In genomic region chr2:64965227-64965864, GRCm38 (mm10) we compare ENCODE assay signal across 8 mouse cellular contexts. TPM values are rescaled to one million over a fixed set of nuclear protein-coding genes. Genes with fewer than 3 reads are reported as not detected.
A peak's percentile ranks its signal among the peaks of the same experiment; 100 is the strongest.
DNase-seq lines count a peak whose midpoint lies in the region; ATAC-seq and TF ChIP-seq lines count a peak whose summit lies in the region.

No protein-coding gene starts in this region.

- WGBS in heart, embryonic 10.5 days: 27% methylated on average over 5 of the region's 5 CpGs
- WGBS in hindbrain, embryonic 16.5 days: 23% methylated on average over 5 of the region's 5 CpGs
- 36% methylated on average over 5 of the region's 5 CpGs for WGBS in neural tube, embryonic 15.5 days

- in situ Hi-C loops in ES-E14 (cut with MboI; ENCODE audit: low sequenced_read_pairs in 2 of 2, unreplicated experiment in 2 of 2): no loop called here

- peak; percentile 88 for ATAC-seq in hindbrain, embryonic 16.5 days
- peak; percentile 92 for ATAC-seq in neural tube, embryonic 15.5 days (ENCODE audit: low FRiP score)

- H3K4me1 ChIP-seq in heart, embryonic 10.5 days: peaks cover 15% of the 10 kb centered on the region
- H3K4me1 ChIP-seq in ES-E14 (ENCODE audit: control insufficient read depth in 2 of 2, insufficient read depth in 2 of 2, low read length in 2 of 2, poor library complexity in 1 of 2): no peaks in the 10 kb centered on the region
- 0 out of 2 replicates have a peak, but pooled peaks cover 2% of the 10 kb centered on the region for H3K4me1 ChIP-seq in hindbrain, embryonic 16.5 days (ENCODE audit: control insufficient read depth, insufficient read depth, low read depth, low read length)
- no peaks in the 10 kb centered on the region for H3K4me1 ChIP-seq in neural tube, embryonic 15.5 days

- no peak overlapping the region for H3K4me3 ChIP-seq in heart, embryonic 10.5 days
- no peak overlapping the region for H3K4me3 ChIP-seq in ES-E14 (ENCODE audit: insufficient read depth in 1 of 2, low read depth in 1 of 2, low read length in 2 of 2, poor library complexity in 1 of 2, severe bottlenecking in 1 of 2)
- no peak overlapping the region; the same call in 1 of the 2 replicates for H3K4me3 ChIP-seq in hindbrain, embryonic 16.5 days (ENCODE audit: low read length)
- no peak overlapping the region for H3K4me3 ChIP-seq in neural tube, embryonic 15.5 days (replicated peaks)

- peak; percentile 28 for DNase-seq in heart, adult 8-10 months (ENCODE audit: low spot score)
- DNase-seq in heart, embryonic 10.5 days (ENCODE audit: low spot score): no peak
- DNase-seq in ES-E14 (ENCODE audit: low read depth, low spot score): peak; percentile 34
- DNase-seq in embryo, embryonic 10.5 days (ENCODE audit: low spot score): peak; percentile 80
- peak; percentile 26 for DNase-seq in left cerebral cortex, postnatal 4 days
- DNase-seq in urinary bladder, postnatal 36 days (ENCODE audit: low spot score in 2 of 2): no peak

- H3K27ac ChIP-seq in heart, embryonic 10.5 days: no peak overlapping the region
- H3K27ac ChIP-seq in ES-E14 (ENCODE audit: insufficient read depth, low read depth, low read length, poor library complexity, severe bottlenecking): no peak overlapping the region
- H3K27ac ChIP-seq in hindbrain, embryonic 16.5 days (ENCODE audit: low read depth, low read length): no peak overlapping the region
- no peak overlapping the region for H3K27ac ChIP-seq in neural tube, embryonic 15.5 days (replicated peaks)

- H3K36me3 ChIP-seq in heart, embryonic 10.5 days: no peaks in the 10 kb centered on the region
- no peaks in the 10 kb centered on the region for H3K36me3 ChIP-seq in ES-E14 (ENCODE audit: control insufficient read depth, insufficient read depth, low read length, poor library complexity, severe bottlenecking)
- H3K36me3 ChIP-seq in hindbrain, embryonic 16.5 days (ENCODE audit: control insufficient read depth, insufficient read depth, low read length): no peaks in the 10 kb centered on the region
- no peaks in the 10 kb centered on the region for H3K36me3 ChIP-seq in neural tube, embryonic 15.5 days

- intact Hi-C loops in left cerebral cortex, postnatal 4 days (cut with DNase I): loop anchor here (5.0 kb wide), 1 partner anchor 157 kb away; no protein-coding TSS in a partner anchor

- H3K9ac ChIP-seq in ES-E14 (ENCODE audit: insufficient read depth, low read depth, low read length, poor library complexity, severe bottlenecking): no peak overlapping the region
- H3K9ac ChIP-seq in hindbrain, embryonic 16.5 days (ENCODE audit: low read depth, low read length): peak overlapping the region; percentile 23; the same call in 1 of the 2 replicates
- H3K9ac ChIP-seq in neural tube, embryonic 15.5 days (replicated peaks): no peak overlapping the region

- H3K9me3 ChIP-seq in heart, embryonic 10.5 days: no peaks in the 10 kb centered on the region
- no peaks in the 10 kb centered on the region for H3K9me3 ChIP-seq in ES-E14 (ENCODE audit: control insufficient read depth, insufficient read depth, low read depth, low read length)
- no peaks in the 10 kb centered on the region for H3K9me3 ChIP-seq in hindbrain, embryonic 16.5 days (ENCODE audit: control insufficient read depth, low read length)
- H3K9me3 ChIP-seq in neural tube, embryonic 15.5 days (replicated peaks): no peaks in the 10 kb centered on the region

- H3K4me2 ChIP-seq in hindbrain, embryonic 16.5 days (ENCODE audit: low read length): peak overlapping the region; percentile 44
- peak overlapping the region; percentile 19; the same call in 1 of the 2 replicates for H3K4me2 ChIP-seq in neural tube, embryonic 15.5 days

- no peaks in the 10 kb centered on the region for H3K27me3 ChIP-seq in heart, embryonic 10.5 days (ENCODE audit: insufficient read depth, poor library complexity, severe bottlenecking)
- H3K27me3 ChIP-seq in hindbrain, embryonic 16.5 days (replicated peaks; ENCODE audit: control insufficient read depth, insufficient read depth, low read length): no peaks in the 10 kb centered on the region
- H3K27me3 ChIP-seq in neural tube, embryonic 15.5 days (replicated peaks): no peaks in the 10 kb centered on the region

TF ChIP-seq in ES-E14, 5 proteins besides CTCF, POLR2A, EP300 and RAD21:
- TF ChIP-seq HCFC1 (IDR thresholded peaks at IDR 0.05; ENCODE audit: borderline replicate concordance, insufficient read depth, low read length): no peak
- TF ChIP-seq ZC3H11A (IDR thresholded peaks at IDR 0.05; ENCODE audit: borderline replicate concordance, low read depth, low read length): peak; percentile 67

RNA-seq across cellular contexts. Expression of gene Grb14, which starts 59.4 kb away (rescaled TPM):
- total RNA-seq in heart, adult 8-10 months (2022): 100 to 1,000 TPM; 199 to 254 (median 223) TPM
- 49.8 and 63.3 TPM in 2 replicates for polyA plus RNA-seq in heart, embryonic 10.5 days (2016; fragmentation: Nextera tagmentation; extraction: Ambion mirVana)
- 1.1 and 2.4 TPM in 2 replicates for total RNA-seq in ES-E14 (2012; rRNA removed)
- 27.9 and 29.7 TPM in 2 replicates for polyA plus RNA-seq in hindbrain, embryonic 16.5 days (2015; fragmentation: Nextera tagmentation; extraction: Ambion mirVana)
- 10 to 100 TPM; 47.1 to 47.6 TPM for total RNA-seq in left cerebral cortex, postnatal 4 days (2021)
- 23.2 and 24.8 TPM in 2 replicates for polyA plus RNA-seq in neural tube, embryonic 15.5 days (2015; fragmentation: Nextera tagmentation; extraction: Ambion mirVana)

Comparison
In these comparisons a context has a peak if more than half of its experiments do, and no peak if none do; other contexts are left out.
1. DNase-seq: peak in heart, adult 8-10 months (single experiment), ES-E14 (single experiment), embryo, embryonic 10.5 days (single experiment) and left cerebral cortex, postnatal 4 days (single experiment); none in heart, embryonic 10.5 days (single experiment) and urinary bladder, postnatal 36 days (0 of 2).
2. RNA of gene Grb14, which starts 59.4 kb away (total RNA-seq): 199 to 254 TPM in heart, adult 8-10 months and 47.1 to 47.6 TPM in left cerebral cortex, postnatal 4 days; 1.1 to 2.4 TPM in ES-E14; every median in the first group is over 10 times any median in the second.